17 mouse cellular contexts compared by ENCODE assay signal in the genomic region with DNA sequence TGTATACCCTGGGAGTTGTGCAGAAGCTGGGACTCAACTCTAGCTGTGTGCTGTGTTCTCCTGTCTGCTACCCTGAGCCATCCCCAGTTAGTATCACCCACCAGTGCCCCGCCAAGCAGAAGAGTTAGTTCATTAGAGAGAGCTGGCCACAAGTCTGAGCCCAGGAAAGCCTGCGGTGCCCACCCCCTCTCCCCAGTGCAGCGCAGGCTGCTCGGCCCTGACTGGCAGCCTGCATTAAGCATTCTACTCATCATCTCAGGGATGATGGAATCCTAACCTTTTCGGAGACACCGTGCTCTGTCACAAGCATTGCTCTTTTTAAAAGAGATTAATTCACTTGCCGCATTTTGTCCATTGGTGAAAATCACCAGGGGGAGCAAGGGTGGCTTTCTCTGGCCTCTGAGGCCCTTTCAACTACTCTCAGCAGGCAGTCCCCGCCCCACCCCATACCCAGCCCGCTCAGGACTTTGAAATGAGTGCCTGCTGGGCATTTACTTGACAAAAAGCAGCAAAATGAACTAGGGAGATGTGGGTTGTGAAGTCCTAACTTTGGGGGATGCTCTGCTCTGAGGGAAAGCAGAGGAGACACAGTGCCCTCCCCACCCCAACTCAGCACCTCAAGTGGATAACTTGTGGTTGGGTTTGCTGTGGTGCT. TPM values are rescaled to one million over a fixed set of nuclear protein-coding genes. Genes with fewer than 3 reads are reported as not detected.
A peak's percentile ranks its signal among the peaks of the same experiment; 100 is the strongest.
DNase-seq lines count a peak whose midpoint lies in the region; ATAC-seq lines count a peak whose summit lies in the region.
"Had no signal": no experiment of that assay in that cellular context is flagged by ENCODE, and none has a peak within 500 bp of the region (broad histone marks: within the 10 kb centered on the region; RNA-seq: fewer than 3 reads in every experiment).

No protein-coding gene starts in this region.

- WGBS in hindbrain, embryonic 13.5 days = 18% methylated on average over 9 of the region's 9 CpGs
- 12% methylated on average over 9 of the region's 9 CpGs for WGBS in midbrain, embryonic 15.5 days

- no peaks in the 10 kb centered on the region for H3K9me3 ChIP-seq in hindbrain, embryonic 13.5 days
- no peaks in the 10 kb centered on the region for H3K9me3 ChIP-seq in midbrain, embryonic 15.5 days
- H3K9me3 ChIP-seq: embryonic facial prominence, embryonic 10.5 days; heart, embryonic 12.5 days; limb, embryonic 15.5 days had no signal

- no peak overlapping the region for H3K4me3 ChIP-seq in hindbrain, embryonic 13.5 days
- H3K4me3 ChIP-seq in midbrain, embryonic 15.5 days = no peak overlapping the region
- H3K4me3 ChIP-seq: embryonic facial prominence, embryonic 10.5 days; heart, embryonic 12.5 days; limb, embryonic 15.5 days had no signal

- H3K27me3 ChIP-seq in hindbrain, embryonic 13.5 days = no peaks in the 10 kb centered on the region
- no peaks in the 10 kb centered on the region for H3K27me3 ChIP-seq in midbrain, embryonic 15.5 days (replicated peaks)
- H3K27me3 ChIP-seq: heart, embryonic 12.5 days; limb, embryonic 15.5 days had no signal

- H3K27ac ChIP-seq in hindbrain, embryonic 13.5 days = no peak overlapping the region
- H3K27ac ChIP-seq in midbrain, embryonic 15.5 days = no peak overlapping the region
- H3K27ac ChIP-seq: embryonic facial prominence, embryonic 10.5 days; limb, embryonic 15.5 days had no signal

- peaks cover 27% of the 10 kb centered on the region for H3K4me1 ChIP-seq in hindbrain, embryonic 13.5 days (replicated peaks)
- peaks cover 21% of the 10 kb centered on the region for H3K4me1 ChIP-seq in midbrain, embryonic 15.5 days

- peak; percentile 57 for DNase-seq in ES-CJ7 (ENCODE audit: low read depth, low spot score)
- peak; percentile 39 for DNase-seq in R1 (ENCODE audit: low read depth, low spot score)
- no peak for DNase-seq in layer of hippocampus, postnatal 14 days (ENCODE audit: low spot score in 2 of 2)
- no peak for DNase-seq in spleen, postnatal 36 days (ENCODE audit: low spot score in 2 of 2)
- no peak for DNase-seq in urinary bladder, adult 18-20 months (ENCODE audit: low spot score in 2 of 2)
- DNase-seq: adrenal gland, adult 2 months; cerebellum, adult 9-11 months; gastrocnemius, postnatal 14 days; kidney, adult 9 months; right cerebral cortex, postnatal 25 days had no signal

- H3K36me3 ChIP-seq in hindbrain, embryonic 13.5 days = peaks cover 21% of the 10 kb centered on the region
- no peaks in the 10 kb centered on the region for H3K36me3 ChIP-seq in midbrain, embryonic 15.5 days (replicated peaks)

- no peak overlapping the region for H3K4me2 ChIP-seq in hindbrain, embryonic 13.5 days
- H3K4me2 ChIP-seq in midbrain, embryonic 15.5 days = no peak overlapping the region
- H3K4me2 ChIP-seq: heart, embryonic 12.5 days; limb, embryonic 15.5 days had no signal

- peak; percentile 55; the same call in 1 of the 2 replicates for ATAC-seq in hindbrain, embryonic 13.5 days (ENCODE audit: low FRiP score)
- ATAC-seq in midbrain, embryonic 15.5 days (replicated peaks) = peak; percentile 74
- ATAC-seq: CD4-positive, CD25-positive, alpha-beta regulatory T cell, adult 4 months; lung, postnatal 0 days had no signal

- H3K9ac ChIP-seq in hindbrain, embryonic 13.5 days = peak overlapping the region; percentile 43
- H3K9ac ChIP-seq in midbrain, embryonic 15.5 days = no peak overlapping the region
- H3K9ac ChIP-seq: heart, embryonic 12.5 days; limb, embryonic 15.5 days had no signal

RNA-seq across cellular contexts. Expression of a gene that starts 20.7 kb away (rescaled TPM):
- polyA plus RNA-seq in hindbrain, embryonic 13.5 days (2015; fragmentation: Nextera tagmentation; extraction: Ambion mirVana) = 34.0 and 34.6 TPM in 2 replicates
- 40.6 and 50.1 TPM in 2 replicates for polyA plus RNA-seq in midbrain, embryonic 15.5 days (2015; fragmentation: Nextera tagmentation; extraction: Ambion mirVana)
- 10 to 100 TPM; 43.7 to 46.5 TPM for total RNA-seq in layer of hippocampus, postnatal 14 days (2021)

Comparison
In these comparisons a context has a peak if more than half of its experiments do, and no peak if none do; other contexts are left out.
1. DNase-seq: peak in ES-CJ7 (single experiment) and R1 (single experiment); none in layer of hippocampus, postnatal 14 days (0 of 2), spleen, postnatal 36 days (0 of 2) and urinary bladder, adult 18-20 months (0 of 2).